In the genomic region with DNA sequence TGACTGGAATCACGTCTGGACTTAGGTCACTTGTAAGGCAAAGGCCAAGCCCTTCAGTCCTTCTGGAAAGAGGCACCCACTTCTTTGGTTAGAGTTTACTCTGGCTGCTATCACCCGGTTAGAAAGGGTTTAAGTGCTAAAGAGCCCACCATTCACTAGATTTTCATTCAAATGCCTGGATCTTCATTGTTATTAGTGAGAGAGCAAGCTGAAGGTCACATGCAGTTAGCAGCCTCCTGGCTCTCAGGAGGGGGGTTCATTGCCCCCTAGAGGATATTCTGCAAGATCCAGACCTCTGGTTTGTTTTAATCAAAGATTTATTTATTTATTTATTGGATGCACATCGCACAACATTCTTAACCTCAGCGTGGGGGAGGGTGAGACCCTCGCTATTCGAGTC, we compare ENCODE assay signal across 20 mouse cellular contexts.
"Had no signal": no experiment of that assay in that cellular context is flagged by ENCODE, and none has a peak within 500 bp of the region (broad histone marks: within the 10 kb centered on the region; RNA-seq: fewer than 3 reads in every experiment).

No protein-coding gene starts in this region.

- DNase-seq: kidney, adult 2 months; kidney, postnatal 14 days; kidney, postnatal 4 days; liver; lung, adult 18-20 months; lung, postnatal 10 days; lung, postnatal 36 days; midbrain, embryonic 14.5 days; retina, postnatal 1 day; right cerebral cortex, postnatal 25 days; spleen, adult 18-20 months; thymus, postnatal 25 days had no signal

- H3K36me3 ChIP-seq: neural tube, embryonic 15.5 days had no signal

- H3K27ac ChIP-seq: limb, embryonic 10.5 days; limb, embryonic 13.5 days; liver, embryonic 12.5 days; liver, embryonic 15.5 days; lung, embryonic 15.5 days; neural tube, embryonic 12.5 days; neural tube, embryonic 15.5 days; stomach, embryonic 15.5 days had no signal

- H3K4me1 ChIP-seq: limb, embryonic 10.5 days; limb, embryonic 13.5 days; liver, embryonic 12.5 days; liver, embryonic 15.5 days; lung, embryonic 15.5 days; neural tube, embryonic 12.5 days; neural tube, embryonic 15.5 days; stomach, embryonic 15.5 days had no signal

- H3K4me3 ChIP-seq: limb, embryonic 10.5 days; limb, embryonic 13.5 days; liver, embryonic 12.5 days; liver, embryonic 15.5 days; lung, embryonic 15.5 days; neural tube, embryonic 12.5 days; neural tube, embryonic 15.5 days; stomach, embryonic 15.5 days had no signal

- H3K9me3 ChIP-seq: limb, embryonic 10.5 days; limb, embryonic 13.5 days; liver, embryonic 12.5 days; liver, embryonic 15.5 days; lung, embryonic 15.5 days; neural tube, embryonic 12.5 days; neural tube, embryonic 15.5 days; stomach, embryonic 15.5 days had no signal

- H3K9ac ChIP-seq: limb, embryonic 13.5 days; liver, embryonic 12.5 days; liver, embryonic 15.5 days; lung, embryonic 15.5 days; neural tube, embryonic 12.5 days; neural tube, embryonic 15.5 days; stomach, embryonic 15.5 days had no signal

- H3K27me3 ChIP-seq: limb, embryonic 13.5 days; liver, embryonic 12.5 days; liver, embryonic 15.5 days; lung, embryonic 15.5 days; neural tube, embryonic 12.5 days; neural tube, embryonic 15.5 days; stomach, embryonic 15.5 days had no signal

- ATAC-seq: liver, embryonic 12.5 days had no signal
